Mouse (Mus musculus): ENCODE results near the gene Relt. TPM values are rescaled to one million over a fixed set of nuclear protein-coding genes. Genes with fewer than 3 reads are reported as not detected.

The Relt gene
- total and polyA plus RNA-seq, 3 experiments: 24.5 to 31.1 (median 29.9) TPM

DNA sequence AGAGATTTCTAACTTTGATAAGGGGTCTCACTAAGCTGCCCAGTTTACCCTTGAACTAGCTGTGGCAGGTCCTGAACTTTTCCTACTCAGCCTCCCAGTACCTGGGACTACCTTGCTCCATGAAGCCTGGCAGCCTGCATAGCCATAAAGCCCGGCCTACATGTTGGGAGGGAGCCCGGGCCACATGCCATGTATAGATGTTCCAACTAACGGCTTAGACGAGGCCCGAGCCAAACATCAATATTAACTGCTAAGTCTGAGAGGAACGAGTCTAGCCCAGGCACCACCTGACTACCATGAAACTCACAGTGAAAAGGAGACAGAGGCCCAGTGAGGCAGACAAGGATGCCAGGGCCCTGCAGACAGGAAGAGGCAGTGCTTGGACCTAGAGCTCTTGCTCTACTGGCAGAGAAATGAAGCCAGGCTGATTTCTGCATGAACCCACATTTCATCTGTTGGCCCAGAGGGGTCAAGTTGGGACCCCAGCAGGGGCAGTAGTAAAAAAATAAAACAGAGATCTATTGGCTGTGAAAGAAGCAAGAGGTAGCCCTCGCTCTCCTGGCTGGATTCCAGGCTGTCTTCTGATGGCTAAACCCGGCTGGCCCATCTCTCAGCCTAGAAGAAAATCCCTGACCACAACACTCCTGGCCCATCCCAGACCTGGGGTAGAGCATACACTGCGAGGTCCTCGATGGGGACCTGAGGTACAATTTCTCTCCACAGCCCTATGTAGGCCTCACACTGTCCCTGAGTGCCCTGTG is 43.0 kb upstream of the Relt start:
- TF ChIP-seq MEF2A (IDR thresholded peaks at IDR 0.05; ENCODE audit: borderline replicate concordance, low read depth, low read length) (no peak), USF2 (conservative IDR thresholded peaks at IDR 0.05; ENCODE audit: low read depth, low read length) (no peak), ZKSCAN1 (IDR thresholded peaks at IDR 0.05; ENCODE audit: borderline replicate concordance, low read depth, low read length) (no peak)
- Histone ChIP-seq H3K36me3 (replicated peaks in 1 of 2; ENCODE audit: control insufficient read depth in 1 of 2, insufficient read depth in 1 of 2, low read length in 1 of 2) (no peaks in the 10 kb centered on the region), H3K27ac (ENCODE audit: insufficient read depth, low read depth) (no peak overlapping the region), H3K79me2 (replicated peaks; ENCODE audit: control insufficient read depth, extremely low read depth, insufficient read depth, poor library complexity, severe bottlenecking) (no peaks in the 10 kb centered on the region), H3K9ac (ENCODE audit: insufficient read depth, low read depth) (no peak overlapping the region), H3K4me2 (ENCODE audit: insufficient read depth, low read depth, poor library complexity, severe bottlenecking) (no peak overlapping the region), H3K9me3 (replicated peaks; ENCODE audit: low read length) (no peaks in the 10 kb centered on the region), H3K4me1 (ENCODE audit: control insufficient read depth in 1 of 2, insufficient read depth in 2 of 2) (peaks cover 0 to 40% of the 10 kb centered on the region in 2 experiments; a peak in 2 of 4 replicates), H3K27me3 (replicated peaks) (peaks cover 3% of the 10 kb centered on the region), H3K4me3 (replicated peaks in 1 of 3; ENCODE audit: low read depth in 2 of 3, low read length in 2 of 3, poor library complexity in 1 of 3) (no peak overlapping the region)
- dilution Hi-C loops (cut with MboI; ENCODE audit: extremely low pct_ligation_motif_present, extremely low pct_unique_long_range_greater_than_20kb, low sequenced_read_pairs): no loop called here
- in situ Hi-C loops (cut with MboI; ENCODE audit: low pct_ligation_motif_present, low pct_unique_long_range_greater_than_20kb, low sequenced_read_pairs): no loop called here
- no peak for DNase-seq (ENCODE audit: extremely low read depth)

DNA sequence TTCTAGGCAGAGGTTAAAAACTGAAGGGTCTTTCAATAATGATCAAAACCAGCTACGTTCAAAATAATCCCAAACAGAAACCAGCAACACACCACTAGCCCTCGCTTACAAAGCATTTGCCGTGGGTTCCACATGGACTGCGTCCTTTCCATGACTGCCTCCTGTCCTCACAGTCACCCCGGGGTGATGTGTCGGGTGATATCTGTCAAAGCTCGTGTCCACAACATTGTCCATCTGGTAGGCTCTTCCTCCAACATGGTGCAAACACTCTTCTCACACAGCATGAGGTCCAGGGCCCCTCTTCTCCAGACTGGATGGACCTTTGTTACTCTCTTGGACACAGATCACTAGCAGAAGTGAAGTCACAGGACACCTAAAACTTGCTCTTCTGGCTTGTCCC is 41.8 kb upstream of the Relt start:
- H3K36me3 ChIP-seq (replicated peaks in 1 of 2; ENCODE audit: control insufficient read depth in 1 of 2, insufficient read depth in 1 of 2, low read length in 1 of 2): no peaks in the 10 kb centered on the region
- dilution Hi-C loops (cut with MboI; ENCODE audit: extremely low pct_ligation_motif_present, extremely low pct_unique_long_range_greater_than_20kb, low sequenced_read_pairs) (no loop called here), in situ Hi-C loops (cut with MboI; ENCODE audit: low pct_ligation_motif_present, low pct_unique_long_range_greater_than_20kb, low sequenced_read_pairs) (no loop called here)
- H3K27me3 ChIP-seq (replicated peaks): peaks cover 3% of the 10 kb centered on the region
- no peak for DNase-seq (ENCODE audit: extremely low read depth)
- H3K27ac ChIP-seq (ENCODE audit: insufficient read depth, low read depth): no peak overlapping the region
- H3K79me2 ChIP-seq (replicated peaks; ENCODE audit: control insufficient read depth, extremely low read depth, insufficient read depth, poor library complexity, severe bottlenecking): no peaks in the 10 kb centered on the region
- H3K4me1 ChIP-seq (ENCODE audit: control insufficient read depth in 1 of 2, insufficient read depth in 2 of 2): peaks cover 0 to 38% of the 10 kb centered on the region in 2 experiments; a peak in 2 of 4 replicates
- no peaks in the 10 kb centered on the region for H3K9me3 ChIP-seq (replicated peaks; ENCODE audit: low read length)
- no peak overlapping the region for H3K4me2 ChIP-seq (ENCODE audit: insufficient read depth, low read depth, poor library complexity, severe bottlenecking)
- H3K4me3 ChIP-seq (replicated peaks in 1 of 3; ENCODE audit: low read depth in 2 of 3, low read length in 2 of 3, poor library complexity in 1 of 3): no peak overlapping the region
- H3K9ac ChIP-seq (ENCODE audit: insufficient read depth, low read depth): no peak overlapping the region
- TF ChIP-seq USF2 (conservative IDR thresholded peaks at IDR 0.05; ENCODE audit: low read depth, low read length): no peak
- TF ChIP-seq IRF4 (IDR thresholded peaks at IDR 0.05; ENCODE audit: low read depth, low read length): no peak
- TF ChIP-seq POLR2AphosphoS2 (IDR thresholded peaks at IDR 0.05; ENCODE audit: low read depth, low read length): no peak
- TF ChIP-seq HCFC1 (IDR thresholded peaks at IDR 0.05; ENCODE audit: low read depth, low read length): no peak

DNA sequence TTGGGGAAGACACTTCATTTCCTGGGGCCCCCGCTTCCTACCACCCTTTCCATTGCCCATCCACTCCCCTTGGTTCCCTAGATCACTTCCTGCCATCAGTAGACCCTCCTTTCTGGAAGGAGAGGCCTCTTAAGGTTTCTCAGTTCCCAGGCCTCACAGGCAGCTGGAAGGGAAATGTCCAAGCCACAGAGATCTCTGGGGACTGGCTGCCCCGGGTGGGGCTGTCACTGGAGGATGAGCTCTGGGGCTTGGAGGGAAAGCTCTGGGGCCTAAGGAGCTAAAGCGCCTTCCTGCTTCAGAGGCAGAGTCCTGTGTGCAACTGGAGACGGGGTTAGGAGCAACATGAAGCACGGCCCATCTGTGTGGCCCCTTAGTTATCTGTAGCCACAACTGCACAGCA is 41.4 kb upstream of the Relt start:
- Histone ChIP-seq H3K9ac (ENCODE audit: insufficient read depth, low read depth) (no peak overlapping the region), H3K27ac (ENCODE audit: insufficient read depth, low read depth) (no peak overlapping the region), H3K4me2 (ENCODE audit: insufficient read depth, low read depth, poor library complexity, severe bottlenecking) (no peak overlapping the region), H3K27me3 (replicated peaks) (peaks cover 3% of the 10 kb centered on the region), H3K36me3 (replicated peaks in 1 of 2; ENCODE audit: control insufficient read depth in 1 of 2, insufficient read depth in 1 of 2, low read length in 1 of 2) (no peaks in the 10 kb centered on the region), H3K9me3 (replicated peaks; ENCODE audit: low read length) (no peaks in the 10 kb centered on the region), H3K4me3 (replicated peaks in 1 of 3; ENCODE audit: low read depth in 2 of 3, low read length in 2 of 3, poor library complexity in 1 of 3) (no peak overlapping the region), H3K79me2 (replicated peaks; ENCODE audit: control insufficient read depth, extremely low read depth, insufficient read depth, poor library complexity, severe bottlenecking) (no peaks in the 10 kb centered on the region), H3K4me1 (ENCODE audit: control insufficient read depth in 1 of 2, insufficient read depth in 2 of 2) (peaks cover 0 to 34% of the 10 kb centered on the region in 2 experiments; a peak in 2 of 4 replicates)
- TF ChIP-seq CHD2 (IDR thresholded peaks at IDR 0.05; ENCODE audit: low read length): no peak
- no peak for TF ChIP-seq USF1 (IDR thresholded peaks at IDR 0.05; ENCODE audit: low read depth, low read length)
- TF ChIP-seq CTCF (conservative IDR thresholded peaks at IDR 0.05 in 1 of 2, IDR thresholded peaks at IDR 0.05 in 1 of 2; ENCODE audit: low read depth in 2 of 2, low read length in 2 of 2): no peak
- no peak for TF ChIP-seq ZKSCAN1 (IDR thresholded peaks at IDR 0.05; ENCODE audit: borderline replicate concordance, low read depth, low read length)
- TF ChIP-seq ELF1 (IDR thresholded peaks at IDR 0.05; ENCODE audit: low read depth, low read length): no peak
- dilution Hi-C loops (cut with MboI; ENCODE audit: extremely low pct_ligation_motif_present, extremely low pct_unique_long_range_greater_than_20kb, low sequenced_read_pairs) (no loop called here), in situ Hi-C loops (cut with MboI; ENCODE audit: low pct_ligation_motif_present, low pct_unique_long_range_greater_than_20kb, low sequenced_read_pairs) (no loop called here)
- peak; percentile 32 for DNase-seq (ENCODE audit: extremely low read depth)

All from CH12.LX (cell line).